Mouse (Mus musculus) monocyte, adult 5-6 weeks (primary cell): ENCODE measurements around the gene Sdha. TPM values are rescaled to one million over a fixed set of nuclear protein-coding genes. Genes with fewer than 3 reads are reported as not detected.

Source experiments
- ATAC-seq: fragments of 153-309, 156-312 bp; replicated peaks from 2 replicates; pipeline ENCODE4 v1.8.0; 2017; ENCODE audit warnings: mild to moderate bottlenecking; ENCODE audit not compliant: low TSS enrichment, insufficient number of reproducible peaks, severe bottlenecking, poor library complexity, low FRiP score
- total RNA-seq: library from RNA; stranded (forward); fragments of 200-1000, 200-491, 200-594 nt; gene quantifications from 3 replicates; pipeline ENCODE4 v1.2.3, GENCODE M21; 2017

The Sdha gene
- total RNA-seq, result 266 to 290 TPM (median 273 TPM) in 3 replicates

DNA sequence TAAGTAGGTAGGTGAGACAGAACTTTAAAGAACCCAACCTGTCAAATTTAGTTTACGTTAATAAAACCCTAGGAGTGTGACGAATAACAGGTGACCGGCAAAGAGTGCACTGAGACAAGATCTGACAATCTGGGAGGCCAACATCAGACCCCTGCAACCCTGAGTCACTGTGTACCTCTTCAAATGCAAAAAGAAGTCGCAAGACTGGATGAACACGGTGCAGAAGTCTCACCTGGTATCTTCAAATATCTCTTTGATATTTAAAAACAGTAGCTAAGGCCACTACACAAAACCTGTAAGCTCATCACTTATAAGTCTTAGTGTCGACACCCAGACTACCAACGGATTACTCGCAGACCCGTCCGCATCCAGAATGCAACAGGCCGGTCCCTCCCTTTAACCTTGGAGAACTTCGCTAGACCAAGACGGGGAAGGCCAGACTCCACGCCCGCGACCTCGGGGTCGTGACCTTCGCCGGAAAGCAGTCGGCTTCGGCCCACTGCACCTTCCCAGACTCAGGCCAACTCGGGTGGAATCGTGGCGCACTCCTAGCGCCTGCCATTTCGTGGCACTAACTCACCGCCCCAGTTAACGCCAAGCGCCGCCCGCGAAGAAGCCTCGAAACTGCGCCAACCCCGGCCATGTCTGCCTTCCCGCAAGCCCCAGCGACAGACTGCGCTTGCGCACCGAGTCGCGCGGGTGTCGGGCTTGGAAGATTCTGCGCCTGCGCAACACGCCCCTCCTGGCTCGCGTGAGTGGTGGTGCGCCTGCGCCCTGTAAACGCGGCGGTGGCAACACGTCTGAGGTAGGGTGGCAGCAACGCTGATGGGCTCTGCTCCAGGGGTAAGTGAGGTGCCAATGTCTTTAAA, at the start of gene Sdha, which contains the start of gene Ccdc127:
TSS of gene Sdha (minus strand) at position 715 of the 869 bp plus-strand sequence.
TSS of gene Ccdc127 (plus strand) at position 744 of the 869 bp plus-strand sequence.
- peak; percentile 90 for ATAC-seq

DNA sequence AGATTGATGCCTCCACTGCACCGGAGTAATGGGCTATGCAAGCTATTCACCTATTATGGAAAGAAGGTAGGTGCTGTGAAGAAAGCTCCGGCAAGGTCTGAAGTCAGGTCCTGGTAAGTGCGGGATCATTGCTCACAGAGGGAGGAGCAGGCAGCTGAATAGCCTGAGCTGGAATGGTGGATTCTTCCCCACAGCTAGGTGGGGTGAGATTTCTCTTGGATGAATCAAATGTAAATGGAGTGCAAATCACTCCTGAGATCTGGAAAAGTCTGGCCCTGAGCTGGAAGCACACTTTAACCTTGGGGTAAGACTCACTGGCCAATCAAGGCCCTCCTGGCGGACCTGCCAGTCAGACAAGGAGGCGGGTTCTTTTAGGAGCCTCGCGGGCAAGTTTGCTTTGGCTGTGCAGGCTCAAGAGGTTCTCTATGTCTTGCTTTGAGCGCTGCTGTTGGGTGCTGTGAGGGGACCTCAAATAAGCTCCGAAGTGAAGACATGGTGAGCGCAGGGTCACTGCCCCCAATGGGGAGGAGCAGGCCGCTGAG, 49.3 kb upstream of the Sdha start, which contains the start of gene Ftl1-ps1:
TSS of gene Ftl1-ps1 (plus strand) at position 397 of the 542 bp plus-strand sequence.
- ATAC-seq, result no peak

- ATAC-seq, result no peak; the same call in 1 of the 2 replicates
Measured at GRCm38 (mm10) chr13:74391156-74391555, 41.1 kb upstream of the Sdha start.

- ATAC-seq, result peak; percentile 88
Measured at GRCm38 (mm10) chr13:74390371-74390990, 40.4 kb upstream of the Sdha start, which contains the start of gene Zfp72. TSS of gene Zfp72 (minus strand) at chr13:74390836.

DNA sequence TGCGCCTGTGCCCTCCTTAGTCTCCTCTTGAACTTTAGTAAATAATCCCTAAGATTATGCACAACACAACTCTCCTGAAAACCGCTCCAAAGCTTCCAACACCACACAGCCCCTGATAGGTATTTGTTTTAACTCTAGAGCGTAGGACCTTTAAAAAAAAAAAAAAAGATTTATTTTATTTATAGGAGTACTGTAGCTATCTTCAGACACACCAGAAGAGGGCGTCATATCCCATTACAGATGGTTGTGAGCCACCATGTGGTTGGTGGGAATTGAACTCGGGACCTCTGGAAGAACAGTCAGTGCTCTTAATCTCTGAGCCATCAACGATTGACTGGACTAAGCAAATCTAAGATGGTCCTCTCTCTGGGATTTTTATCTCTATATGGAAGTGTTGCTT, 39.6 kb upstream of the Sdha start:
- ATAC-seq, result no peak

- ATAC-seq, result no peak
Measured at GRCm38 (mm10) chr13:74382289-74382688, 32.2 kb upstream of the Sdha start.

- ATAC-seq, result no peak
Measured at GRCm38 (mm10) chr13:74381533-74382276, 31.6 kb upstream of the Sdha start.

DNA sequence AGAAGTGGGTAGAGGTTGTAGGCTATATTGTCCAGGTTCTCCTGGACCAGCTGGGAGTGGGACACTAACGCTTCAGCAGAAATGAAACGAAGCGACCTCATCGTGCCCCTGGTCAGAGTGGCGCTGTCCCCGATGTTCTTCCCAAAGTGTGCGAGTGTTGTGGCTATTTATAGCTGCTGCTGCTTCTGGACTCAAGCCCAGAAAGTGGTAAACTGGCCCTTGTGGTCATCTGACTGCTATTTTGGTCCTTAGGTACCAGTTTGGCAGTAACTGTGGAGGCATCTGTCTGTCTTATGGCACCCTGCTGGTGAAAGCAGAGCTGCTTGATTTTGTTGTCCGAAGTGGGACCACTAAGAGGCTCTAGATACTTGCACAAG, 13.8 kb upstream of the Sdha start, which contains the start of gene Lrrc14b:
TSS of gene Lrrc14b (minus strand) at position 147 of the 377 bp plus-strand sequence.
- ATAC-seq, result no peak

DNA sequence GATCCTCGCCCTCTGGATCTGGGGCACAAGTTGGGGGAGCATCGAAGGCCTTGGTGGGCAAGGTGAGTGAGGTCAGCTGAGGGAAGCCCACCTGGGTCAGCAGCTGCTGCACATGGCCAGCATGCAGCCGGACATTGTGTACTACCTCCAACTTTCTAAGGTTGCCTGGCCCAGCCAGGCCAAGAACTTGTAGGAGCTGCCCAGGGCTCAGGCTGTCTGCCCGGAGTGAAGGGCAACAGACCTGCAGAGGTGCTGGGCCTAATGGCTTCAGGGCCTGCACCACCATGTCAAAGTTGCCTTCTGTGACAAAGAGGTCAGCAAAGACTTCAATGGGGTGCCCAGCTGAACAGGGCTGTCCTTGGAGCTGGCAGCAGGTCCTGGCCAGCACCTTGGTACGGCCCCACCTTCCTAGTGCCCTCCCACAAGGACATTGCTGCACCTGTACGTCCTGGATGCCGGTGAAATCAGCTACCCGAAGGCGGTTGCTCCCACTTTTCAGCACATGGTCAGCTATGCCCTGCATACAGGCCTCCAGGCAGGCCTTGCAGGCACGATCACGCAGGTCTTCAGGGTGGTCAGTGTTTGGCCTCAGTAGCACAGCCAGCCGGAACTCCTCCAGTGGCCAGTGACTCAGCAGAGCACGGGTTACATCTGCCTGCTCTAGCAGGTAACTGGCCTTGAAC, 13.2 kb upstream of the Sdha start:
- ATAC-seq, result no peak

- peak; percentile 20; the same call in 1 of the 2 replicates for ATAC-seq
Measured at GRCm38 (mm10) chr13:74362218-74362617, 12.1 kb upstream of the Sdha start.

DNA sequence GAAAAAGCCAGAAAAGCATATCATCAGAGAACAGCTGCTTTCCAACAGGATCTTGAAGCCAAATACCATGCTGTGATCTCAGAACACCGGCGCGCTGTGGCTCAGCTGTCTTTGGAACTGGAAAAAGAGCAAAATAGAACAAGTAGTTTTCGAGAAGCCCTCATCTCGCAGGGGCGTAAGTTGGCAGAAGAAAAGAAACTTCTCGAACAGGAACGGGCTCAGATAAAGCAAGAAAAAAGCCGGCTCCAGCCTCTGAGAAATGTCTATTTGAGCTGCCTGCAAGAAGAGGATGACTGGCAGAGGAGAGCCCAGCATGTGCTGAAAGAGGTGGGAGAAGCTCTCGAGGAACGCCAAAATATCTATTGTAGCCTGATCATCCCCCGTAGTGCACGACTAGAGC, 6.4 kb upstream of the Sdha start:
- no peak for ATAC-seq

DNA sequence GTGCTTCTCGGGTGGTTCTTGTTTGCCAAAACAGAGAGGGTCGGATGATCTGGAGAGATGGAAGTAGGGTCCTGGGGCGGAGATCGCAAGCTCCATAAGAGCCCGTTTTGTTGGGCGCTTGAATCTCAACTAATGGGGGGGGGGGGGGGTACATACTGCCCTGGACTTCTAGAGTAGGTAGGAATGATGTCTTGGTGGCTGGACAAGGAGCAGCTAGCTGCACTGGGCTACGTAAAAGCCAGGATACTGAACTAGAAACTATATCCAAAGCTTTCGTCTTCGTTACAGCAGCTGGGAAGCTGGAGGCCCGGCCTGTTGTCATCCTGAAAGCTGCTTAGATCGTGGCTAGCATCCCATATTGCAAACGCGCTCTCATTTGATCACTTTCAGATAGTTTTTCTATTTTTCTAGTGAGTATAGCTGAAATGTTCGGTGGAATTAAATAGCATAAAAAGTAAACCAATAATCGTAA, 391 bp upstream of the Sdha start:
- peak; percentile 23; the same call in 1 of the 2 replicates for ATAC-seq

- ATAC-seq, result peak; percentile 70
Measured at GRCm38 (mm10) chr13:74341036-74341435, 9.0 kb downstream of the Sdha start.

DNA sequence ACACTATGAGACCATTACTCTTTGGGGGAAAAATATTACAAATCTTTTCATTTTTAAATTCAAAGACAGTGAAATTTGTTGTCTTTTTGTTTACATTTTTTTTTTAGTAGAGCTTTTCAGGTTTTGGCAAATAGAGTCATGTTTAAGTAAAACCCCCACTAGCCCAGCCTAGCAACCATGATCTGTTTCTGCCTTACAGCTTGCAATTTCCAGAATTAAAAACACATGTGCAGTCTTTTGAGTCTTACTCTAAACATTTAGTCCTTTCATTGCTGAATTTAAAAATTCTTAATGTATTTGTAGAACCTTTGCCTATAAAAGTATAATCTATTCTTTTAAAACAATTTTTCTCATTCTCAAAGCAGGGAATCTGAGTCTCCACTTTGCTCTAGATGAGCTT, 20.8 kb downstream of the Sdha start:
- no peak for ATAC-seq

- ATAC-seq, result peak; percentile 95
Measured at GRCm38 (mm10) chr13:74317170-74317849, 32.8 kb downstream of the Sdha start, which contains the start of gene Pdcd6. TSS of gene Pdcd6 (minus strand) at chr13:74317580.

- ATAC-seq, result peak; percentile 15; the same call in 1 of the 2 replicates
Measured at GRCm38 (mm10) chr13:74316789-74317169, 33.3 kb downstream of the Sdha start.

DNA sequence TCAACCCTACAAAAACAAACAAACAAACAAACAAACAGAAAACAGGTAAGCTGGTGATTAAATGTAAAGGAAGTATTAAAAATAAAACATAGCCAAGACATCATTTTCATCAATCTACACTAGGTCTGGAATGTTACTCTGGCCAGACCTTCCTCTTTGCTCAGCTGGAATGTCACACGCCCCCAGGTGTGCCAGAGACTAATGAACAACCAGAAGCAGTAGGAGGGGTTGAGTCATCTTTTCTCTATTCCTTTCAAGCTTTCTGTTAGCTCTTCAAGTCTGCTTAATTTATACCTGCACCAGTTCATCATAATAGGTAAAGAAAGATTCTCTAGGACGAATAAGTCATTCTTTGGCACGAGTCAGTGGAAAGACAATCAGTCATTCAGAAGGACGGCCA, 33.7 kb downstream of the Sdha start:
- ATAC-seq, result no peak
